Mouse (Mus musculus) small intestine, adult 2 months (tissue): ENCODE measurements around the gene Fam53b.

Experiments used
- CTCF ChIP-seq: fragments of 200-500 bp; IDR thresholded peaks from 2 replicates; pipeline ENCODE4 v1.5.1; 2012; ENCODE audit warnings: low read depth, mild to moderate bottlenecking, control low read depth, inconsistent platforms, low read length, moderate library complexity, mixed read lengths; ENCODE audit not compliant: insufficient replicate concordance, insufficient read length; ENCODE audit errors: extremely low read depth
- POLR2A ChIP-seq: fragments of 200-500 bp; IDR thresholded peaks from 2 replicates; pipeline ENCODE4 v1.6.1; 2012; ENCODE audit warnings: low read depth, mild to moderate bottlenecking, control low read depth, inconsistent platforms, low read length, moderate library complexity

DNA sequence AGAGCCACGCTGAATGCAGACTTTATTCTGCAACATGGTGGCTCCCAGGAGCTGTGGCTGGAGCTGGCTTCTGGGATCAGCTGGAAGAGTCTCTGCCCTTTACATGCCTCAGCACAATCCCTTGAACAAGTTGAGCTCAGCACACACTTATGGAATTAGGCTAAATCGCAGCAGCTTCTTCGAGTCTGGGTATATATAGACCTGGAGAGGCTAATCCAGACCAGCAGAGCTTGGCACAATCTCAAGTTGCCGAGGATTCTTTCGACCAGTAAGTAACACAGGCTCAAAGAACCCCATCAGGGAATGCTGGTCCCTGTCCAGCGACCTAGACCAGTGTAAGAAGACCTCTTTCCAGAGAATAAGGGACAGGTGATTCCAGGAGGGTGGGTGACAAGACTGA is 31.8 kb downstream of the Fam53b start:
- TF ChIP-seq CTCF (no peak), POLR2A (no peak)
